Mouse (Mus musculus): ENCODE measurements at regions not wholly inside any gene's neighbourhood (a gene's known extent, or its start where the extent isn't known, plus 50 kb on each side); places are given as distances from the start of the nearest gene placed in this dataset.

DNA sequence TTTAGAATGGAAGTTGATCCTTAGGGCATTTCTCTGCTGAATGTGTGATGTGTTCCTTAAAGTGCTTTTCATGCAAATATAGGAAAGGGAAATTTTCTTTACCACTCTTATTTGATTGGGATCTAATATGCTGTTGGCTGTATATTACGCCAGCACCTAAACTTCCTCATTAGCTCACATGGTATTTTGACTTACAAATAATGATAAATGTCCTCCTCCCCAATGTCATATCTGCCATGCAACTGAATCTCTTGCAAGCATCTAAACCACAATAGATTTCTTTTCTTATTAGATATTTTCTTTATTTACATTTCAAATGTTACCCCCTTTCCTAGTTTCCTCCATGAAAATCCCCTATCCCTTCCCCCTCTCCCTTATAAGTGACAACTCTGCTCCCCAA is 796.8 kb upstream of the Lcorl start:
- TF ChIP-seq CTCF (IDR thresholded peaks at IDR 0.05; ENCODE audit: extremely low read depth, insufficient read length, insufficient replicate concordance, low read depth, low read length) (no peak), POLR2A (IDR thresholded peaks at IDR 0.05; ENCODE audit: low read depth, low read length) (no peak)
